Mouse (Mus musculus) heart, adult 2 months (tissue): ENCODE measurements at regions not wholly inside any gene's neighbourhood (a gene's known extent, or its start where the extent isn't known, plus 50 kb on each side); places are given as distances from the start of the nearest gene placed in this dataset.

Experiments used
- CTCF ChIP-seq: fragments of 200-600 bp; IDR thresholded peaks from 2 replicates; pipeline ENCODE4 v1.8.1; 2022; ENCODE audit warnings: antibody characterized with exemption, mild to moderate bottlenecking, moderate library complexity
- EP300 ChIP-seq: fragments of 200-500 bp; IDR thresholded peaks from 2 replicates; pipeline ENCODE4 v1.6.1; 2011; ENCODE audit warnings: low read depth, low read length, control low read depth; ENCODE audit not compliant: insufficient read depth
- POLR2A ChIP-seq: fragments of 200-500 bp; IDR thresholded peaks from 2 replicates; pipeline ENCODE4 v1.6.1; 2011; ENCODE audit warnings: mild to moderate bottlenecking, low read depth, low read length, control low read depth; ENCODE audit not compliant: insufficient read depth

DNA sequence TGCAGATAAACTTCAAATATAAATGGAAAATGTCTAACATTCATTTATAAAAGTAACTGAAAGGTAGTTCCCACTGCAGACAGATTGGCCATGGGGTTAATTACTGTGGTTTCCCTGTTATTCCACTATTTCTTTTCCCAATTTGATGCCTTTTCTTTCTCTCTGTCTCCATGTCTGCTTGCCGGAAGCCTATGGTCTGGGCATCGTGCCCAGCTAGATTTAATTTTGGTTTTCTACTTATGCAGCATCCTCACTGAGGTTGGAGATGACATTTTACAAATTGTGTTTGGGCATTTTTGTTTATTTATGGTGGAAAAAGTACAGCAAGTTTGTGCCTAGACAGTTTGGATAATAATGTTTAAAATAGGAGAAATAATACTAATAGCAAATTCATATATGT, 3214.0 kb upstream of the Lrrc6 start:
- TF ChIP-seq EP300 = no peak
- no peak for TF ChIP-seq POLR2A
- TF ChIP-seq CTCF = no peak
